Mouse (Mus musculus) liver, embryonic 14.5 days (tissue): ENCODE data around the gene Snx1. TPM values are rescaled to one million over a fixed set of nuclear protein-coding genes. Genes with fewer than 3 reads are reported as not detected.

ENCODE experiments used
- ATAC-seq: fragments of 200-750 bp; cut with Nextera tagmentation; 2 replicates; pipeline ENCODE4 v1.8.0; 2017; ENCODE audit warnings: moderate number of reproducible peaks, mild to moderate bottlenecking, moderate library complexity; ENCODE audit not compliant: insufficient read depth
- DNase-seq, 3 experiments: peaks; one replicate each; pipeline ENCODE4 v3.0.0-alpha.2; 2012 to 2013; ENCODE audit warnings: low read depth in 3 of 3, low spot score in 3 of 3
- H3K27ac ChIP-seq: fragments of 300-500 bp; sonication (generic); 2 replicates; pipeline ENCODE4 v1.5.1; 2014; ENCODE audit warnings: moderate library complexity, mild to moderate bottlenecking, control low read depth, inconsistent platforms
- H3K27me3 ChIP-seq: fragments of 300-500 bp; sonication (generic); 2 replicates; pipeline ENCODE4 v1.6.1; 2014; ENCODE audit warnings: mild to moderate bottlenecking, low read length, moderate library complexity; ENCODE audit not compliant: control insufficient read depth, insufficient read depth
- H3K36me3 ChIP-seq: fragments of 300-500 bp; sonication (generic); replicated peaks from 2 replicates; pipeline ENCODE4 v1.6.1; 2014; ENCODE audit warnings: low read depth; ENCODE audit not compliant: control insufficient read depth, insufficient read depth
- H3K4me1 ChIP-seq, 2 experiments: fragments of 200-500 bp in 1 of 2; fragments of 300-500 bp in 1 of 2; sonication (generic) in 1 of 2; replicated peaks; 2 replicates each; pipeline ENCODE4 v1.6.1; 2012 to 2014; ENCODE audit warnings: antibody characterized with exemption in 1 of 2, inconsistent platforms in 1 of 2, low read length in 1 of 2; ENCODE audit not compliant: control insufficient read depth in 2 of 2, insufficient read depth in 2 of 2
- H3K4me2 ChIP-seq: fragments of 300-500 bp; sonication (generic); 2 replicates; pipeline ENCODE4 v1.6.1; 2014; ENCODE audit warnings: low read depth, mild to moderate bottlenecking, control low read depth, moderate library complexity
- H3K4me3 ChIP-seq, 2 experiments: fragments of 200-500 bp in 1 of 2; fragments of 300-500 bp in 1 of 2; sonication (generic) in 1 of 2; 2 replicates each; pipeline ENCODE4 v1.5.1; 2012 to 2014; ENCODE audit warnings: low read depth in 2 of 2, low read length in 2 of 2, mild to moderate bottlenecking in 2 of 2, control low read depth in 1 of 2, inconsistent platforms in 1 of 2, moderate library complexity in 1 of 2; ENCODE audit not compliant: insufficient read depth in 1 of 2
- H3K9ac ChIP-seq: fragments of 300-500 bp; sonication (generic); replicated peaks from 2 replicates; pipeline ENCODE4 v1.6.1; 2014; ENCODE audit warnings: mild to moderate bottlenecking, control low read depth, moderate library complexity
- H3K9me3 ChIP-seq: fragments of 300-500 bp; sonication (generic); 2 replicates; pipeline ENCODE4 v1.6.1; 2016; ENCODE audit warnings: low read length, mixed read lengths; ENCODE audit not compliant: control insufficient read depth
- CTCF ChIP-seq: IDR thresholded peaks from 2 replicates; pipeline ENCODE4 v1.5.1; 2016; ENCODE audit warnings: antibody characterized with exemption, low read depth, control low read depth
- EP300 ChIP-seq: IDR thresholded peaks from 2 replicates; pipeline ENCODE4 v1.6.1; 2016; ENCODE audit warnings: antibody characterized with exemption, low read depth
- WGBS: fragments of 180-500 bp; shearing (Covaris S2); extraction: QIAGEN DNeasy Blood & Tissue Kit; methylation state at CpG from one replicate; pipeline ENCODE4 v1.1.7; 2014; ENCODE audit not compliant: insufficient replicate concordance; 5-methylcytosine and 5-hydroxymethylcytosine counted together
- polyA plus RNA-seq, 2 experiments: library from polyadenylated mRNA; depleted of rRNA in 1 of 2; stranded (reverse) in 1 of 2; unstranded in 1 of 2; fragments of >200 nt; fragmentation: Nextera tagmentation in 1 of 2; extraction: Ambion mirVana in 1 of 2; gene quantifications; 2 replicates each; pipeline versions ENCODE4 v1.2.1 to v1.2.3; 2012 to 2014

Gene Snx1
- polyA plus RNA-seq, 2 experiments = 47.7 to 66.0 TPM

- H3K9ac ChIP-seq = peak overlapping the region; percentile 97
- peak overlapping the region; percentile 81 for H3K4me2 ChIP-seq
- TF ChIP-seq EP300 = no peak
- TF ChIP-seq CTCF = peak; percentile 96
- H3K4me3 ChIP-seq = peak overlapping the region; percentile 79 to 93
- peaks cover 15 to 22% of the 10 kb centered on the region in 2 experiments for H3K4me1 ChIP-seq
- H3K36me3 ChIP-seq = peaks cover 53% of the 10 kb centered on the region
- H3K9me3 ChIP-seq = no peaks in the 10 kb centered on the region
- H3K27ac ChIP-seq = no peak overlapping the region
- peak in 1 of 3 experiments; percentile 53 for DNase-seq
- whole genome bisulfite sequencing = 49% methylated on average over 5 of the region's 5 CpGs
- H3K27me3 ChIP-seq = peaks cover 8% of the 10 kb centered on the region
- no peak for ATAC-seq
Measured at GRCm38 (mm10) chr9:66067542-66067941, 58.8 kb downstream of the Snx1 start.

GRCm38 (mm10) chr9:66066791-66067190, 59.6 kb downstream of the Snx1 start:
- TF ChIP-seq CTCF (no peak), EP300 (no peak)
- Histone ChIP-seq H3K4me2 (no peak overlapping the region; the same call in 1 of the 2 replicates), H3K27ac (no peak overlapping the region), H3K36me3 (peaks cover 57% of the 10 kb centered on the region), H3K9me3 (no peaks in the 10 kb centered on the region), H3K4me1 (peaks cover 15 to 22% of the 10 kb centered on the region in 2 experiments), H3K9ac (no peak overlapping the region), H3K4me3 (no peak overlapping the region), H3K27me3 (peaks cover 8% of the 10 kb centered on the region)
- ATAC-seq = no peak
- DNase-seq = no peak
- 94% methylated on average over 3 of the region's 3 CpGs for WGBS

GRCm38 (mm10) chr9:66064316-66064715, 62.1 kb downstream of the Snx1 start:
- DNase-seq (no peak), ATAC-seq (no peak)
- no peak overlapping the region for H3K9ac ChIP-seq
- peaks cover 57% of the 10 kb centered on the region for H3K36me3 ChIP-seq
- WGBS = 92% methylated on average over 11 of the region's 11 CpGs
- no peak overlapping the region for H3K4me3 ChIP-seq
- TF ChIP-seq EP300 (no peak), CTCF (no peak)
- H3K27ac ChIP-seq = no peak overlapping the region
- H3K27me3 ChIP-seq = peaks cover 8% of the 10 kb centered on the region
- H3K9me3 ChIP-seq = no peaks in the 10 kb centered on the region
- no peak overlapping the region for H3K4me2 ChIP-seq
- H3K4me1 ChIP-seq = peaks cover 9 to 18% of the 10 kb centered on the region in 2 experiments

GRCm38 (mm10) chr9:66063446-66063845, 62.9 kb downstream of the Snx1 start:
- 94% methylated on average over 3 of the region's 3 CpGs for WGBS
- no peaks in the 10 kb centered on the region for H3K9me3 ChIP-seq
- no peak overlapping the region for H3K4me2 ChIP-seq
- H3K27ac ChIP-seq = no peak overlapping the region
- peaks cover 4% of the 10 kb centered on the region for H3K27me3 ChIP-seq
- H3K36me3 ChIP-seq = peaks cover 57% of the 10 kb centered on the region
- H3K4me1 ChIP-seq = peaks cover 11 to 21% of the 10 kb centered on the region in 2 experiments
- H3K9ac ChIP-seq = no peak overlapping the region
- TF ChIP-seq CTCF (no peak), EP300 (no peak)
- ATAC-seq (no peak), DNase-seq (no peak)
- H3K4me3 ChIP-seq = no peak overlapping the region

GRCm38 (mm10) chr9:66061656-66062055, 64.7 kb downstream of the Snx1 start:
- 94% methylated on average over 3 of the region's 3 CpGs for WGBS
- H3K9ac ChIP-seq = peak overlapping the region; percentile 73
- H3K27ac ChIP-seq = peak overlapping the region; percentile 26; the same call in 1 of the 2 replicates

More at GRCm38 (mm10) chr9:66061656-66062055, 64.7 kb downstream of the Snx1 start:
- no peak for DNase-seq
- Histone ChIP-seq H3K4me3 (peak overlapping the region; percentile 89 to 90; a peak in 3 of 4 replicates), H3K36me3 (peaks cover 42% of the 10 kb centered on the region), H3K27me3 (no peaks in the 10 kb centered on the region), H3K4me2 (peak overlapping the region; percentile 83), H3K4me1 (peaks cover 11 to 14% of the 10 kb centered on the region in 2 experiments), H3K9me3 (no peaks in the 10 kb centered on the region)
- TF ChIP-seq EP300 = no peak
- no peak for TF ChIP-seq CTCF
- no peak for ATAC-seq
